Mouse (Mus musculus) stomach, embryonic 15.5 days (tissue): ENCODE measurements around the gene Mfap3. TPM values are rescaled to one million over a fixed set of nuclear protein-coding genes. Genes with fewer than 3 reads are reported as not detected.
"Not testable (repeated sequence)": the region's sequence is repeated elsewhere in the genome, so short reads cannot be mapped to it uniquely, and the experiment has no call there.

Experiments used
- ATAC-seq: fragments of 200-750 bp; cut with Nextera tagmentation; 2 replicates; pipeline ENCODE4 v1.8.0; 2017; ENCODE audit warnings: low read depth, moderate number of reproducible peaks, moderate TSS enrichment; ENCODE audit not compliant: insufficient read depth, low FRiP score
- H3K27ac ChIP-seq: fragments of 300-500 bp; sonication (generic); 2 replicates; pipeline ENCODE4 v1.5.1; 2015; ENCODE audit warnings: mild to moderate bottlenecking, inconsistent platforms
- H3K27me3 ChIP-seq: fragments of 300-500 bp; sonication (generic); replicated peaks from 2 replicates; pipeline ENCODE4 v1.6.1; 2015; ENCODE audit warnings: inconsistent platforms
- H3K36me3 ChIP-seq: fragments of 300-500 bp; sonication (generic); 2 replicates; pipeline ENCODE4 v1.6.1; 2015; ENCODE audit warnings: inconsistent platforms
- H3K4me1 ChIP-seq: fragments of 300-500 bp; sonication (generic); 2 replicates; pipeline ENCODE4 v1.6.1; 2015; ENCODE audit warnings: inconsistent platforms
- H3K4me2 ChIP-seq: fragments of 300-500 bp; sonication (generic); 2 replicates; pipeline ENCODE4 v1.6.1; 2015; ENCODE audit warnings: mild to moderate bottlenecking, inconsistent platforms
- H3K4me3 ChIP-seq: fragments of 300-500 bp; sonication (generic); replicated peaks from 2 replicates; pipeline ENCODE4 v1.5.1; 2015; ENCODE audit warnings: inconsistent platforms
- H3K9ac ChIP-seq: fragments of 300-500 bp; sonication (generic); 2 replicates; pipeline ENCODE4 v1.6.1; 2015; ENCODE audit warnings: inconsistent platforms
- H3K9me3 ChIP-seq: fragments of 300-500 bp; sonication (generic); 2 replicates; pipeline ENCODE4 v1.6.1; 2016; ENCODE audit warnings: inconsistent platforms
- WGBS: fragments of 180-500 bp; shearing (Covaris S2); methylation state at CpG from one replicate; pipeline ENCODE4 v1.1.7; 2015; 5-methylcytosine and 5-hydroxymethylcytosine counted together
- polyA plus RNA-seq: library from polyadenylated mRNA; unstranded; fragments of >200 nt; fragmentation: Nextera tagmentation; extraction: Ambion mirVana; gene quantifications from 2 replicates; pipeline ENCODE4 v1.2.1, GENCODE M21; 2015

Mfap3 gene
- polyA plus RNA-seq, 1 experiment from 2014 or later, result 42.7 TPM

DNA sequence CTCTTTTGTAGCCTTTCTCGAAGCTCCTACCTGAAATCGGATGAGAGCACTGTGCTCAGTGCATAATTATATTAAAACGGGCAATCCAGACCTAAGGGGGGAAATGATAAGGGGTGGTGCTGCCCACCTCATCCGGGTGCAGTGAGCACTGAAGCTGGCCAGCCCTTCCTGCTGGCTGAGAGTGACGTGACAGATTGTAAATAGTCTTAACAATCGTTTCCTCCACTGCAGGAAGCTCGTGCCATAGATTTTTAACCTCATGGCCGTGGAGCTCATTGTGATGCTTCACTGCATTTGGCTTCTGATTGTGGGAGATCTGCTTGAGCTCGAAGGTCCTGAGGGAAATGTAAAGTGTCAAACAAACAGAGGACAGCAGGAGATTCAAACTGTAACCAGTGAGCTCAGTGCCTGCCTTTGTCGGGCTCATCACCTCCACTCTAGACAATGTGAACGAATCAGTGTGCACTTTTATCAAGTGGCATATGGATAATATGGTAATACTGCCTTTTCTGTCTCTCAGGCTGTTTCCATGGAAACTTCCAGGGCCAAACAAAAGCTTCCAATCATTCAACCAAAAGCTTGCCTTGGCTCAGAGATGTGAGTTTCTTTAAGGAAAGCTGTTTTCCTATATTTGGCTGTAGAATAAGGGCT lies 13.0 kb downstream of the Mfap3 start:
- Histone ChIP-seq H3K4me2 (no peak overlapping the region), H3K27me3 (no peaks in the 10 kb centered on the region), H3K27ac (peak overlapping the region; percentile 2; the same call in 1 of the 2 replicates), H3K4me1 (no peaks in the 10 kb centered on the region), H3K36me3 (peaks cover 17% of the 10 kb centered on the region), H3K9me3 (no peaks in the 10 kb centered on the region), H3K4me3 (no peak overlapping the region), H3K9ac (no peak overlapping the region)
- no peak for ATAC-seq
- 53% methylated on average over 11 of the region's 11 CpGs for WGBS

DNA sequence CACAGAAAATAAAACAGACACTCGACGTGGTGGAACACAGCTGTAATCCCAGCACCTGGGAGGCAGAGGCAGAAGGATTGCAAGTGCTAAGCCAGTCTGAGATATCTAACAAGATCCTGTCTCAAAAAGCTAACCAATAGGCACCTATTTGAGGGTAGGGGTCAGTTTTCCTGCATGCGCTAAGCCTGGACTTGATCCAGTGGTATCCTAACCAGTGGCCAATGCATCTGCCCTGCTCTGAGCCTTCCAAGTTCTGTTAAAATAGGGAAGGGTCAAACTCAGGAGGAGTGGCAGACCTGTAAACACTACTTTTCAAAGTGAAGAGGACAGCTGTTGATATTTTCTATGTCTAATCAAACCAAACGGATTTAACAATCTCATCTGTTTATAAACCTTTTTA lies 13.8 kb downstream of the Mfap3 start:
- H3K27ac ChIP-seq, result no peak overlapping the region
- H3K4me3 ChIP-seq, result no peak overlapping the region
- no peak overlapping the region for H3K9ac ChIP-seq
- no peaks in the 10 kb centered on the region for H3K4me1 ChIP-seq
- no peaks in the 10 kb centered on the region for H3K9me3 ChIP-seq
- ATAC-seq, result no peak
- WGBS, result 80% methylated on average over 4 of the region's 4 CpGs
- H3K4me2 ChIP-seq, result no peak overlapping the region
- H3K36me3 ChIP-seq, result peaks cover 17% of the 10 kb centered on the region
- H3K27me3 ChIP-seq, result no peaks in the 10 kb centered on the region

DNA sequence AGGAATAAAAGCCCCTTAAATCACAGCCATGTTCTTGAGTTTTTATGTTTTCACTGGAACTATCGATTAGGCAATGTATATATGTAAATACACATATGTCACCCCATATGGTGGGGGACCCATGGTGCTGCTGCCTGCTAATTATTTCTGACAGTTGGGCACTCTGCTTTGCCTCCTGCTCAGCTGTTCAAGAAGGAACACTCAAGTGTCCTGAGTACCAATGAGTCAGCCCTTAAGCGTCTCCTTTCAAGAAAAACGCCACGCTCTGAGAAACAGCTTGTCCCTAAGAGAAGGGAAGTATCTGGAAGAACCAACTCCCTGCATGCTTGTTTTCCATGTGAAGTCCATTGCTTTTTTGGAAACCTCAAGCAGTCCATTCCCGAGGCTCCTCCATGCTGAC lies 17.4 kb downstream of the Mfap3 start:
- 93% methylated on average over 5 of the region's 5 CpGs for WGBS
- ATAC-seq, result no peak
- no peak overlapping the region for H3K9ac ChIP-seq

DNA sequence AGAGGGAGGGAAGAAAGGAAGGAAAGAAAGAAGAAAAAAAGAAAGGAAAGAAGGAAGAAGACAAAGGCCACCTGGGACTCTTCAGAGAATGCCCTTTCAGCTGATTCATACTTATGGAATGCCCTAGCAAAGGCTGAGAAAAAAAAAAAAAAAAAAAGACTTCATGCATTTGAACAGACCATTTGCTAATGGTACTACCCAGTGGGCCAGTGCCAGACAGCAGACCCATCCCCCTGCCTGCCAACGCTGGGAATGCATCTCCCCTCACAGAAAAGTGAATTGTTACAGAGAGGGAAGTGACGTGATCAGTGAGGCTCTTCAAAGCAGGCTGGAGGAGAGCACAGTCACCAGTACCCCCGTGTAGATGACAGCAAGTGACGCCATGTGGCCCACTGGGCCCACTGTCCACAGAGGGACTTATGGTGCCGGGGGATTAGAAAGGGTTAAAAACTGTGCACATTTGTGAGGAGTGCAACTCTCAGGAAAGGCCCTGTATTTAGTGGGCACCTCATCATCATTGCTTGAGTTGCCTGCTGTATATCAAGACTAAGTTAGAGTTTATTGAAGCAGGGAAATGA lies 21.5 kb downstream of the Mfap3 start:
- Histone ChIP-seq H3K4me3 (no peak overlapping the region), H3K27me3 (no peaks in the 10 kb centered on the region), H3K27ac (no peak overlapping the region), H3K9ac (no peak overlapping the region), H3K36me3 (no peaks in the 10 kb centered on the region), H3K9me3 (no peaks in the 10 kb centered on the region), H3K4me2 (no peak overlapping the region), H3K4me1 (no peaks in the 10 kb centered on the region)
- no peak for ATAC-seq
- WGBS, result 76% methylated on average over 5 of the region's 5 CpGs

More for the DNA sequence above, 17.4 kb downstream of the Mfap3 start:
- Histone ChIP-seq H3K27ac (no peak overlapping the region), H3K4me1 (no peaks in the 10 kb centered on the region), H3K27me3 (no peaks in the 10 kb centered on the region), H3K36me3 (no peaks in the 10 kb centered on the region), H3K4me3 (no peak overlapping the region), H3K4me2 (no peak overlapping the region), H3K9me3 (no peaks in the 10 kb centered on the region)

DNA sequence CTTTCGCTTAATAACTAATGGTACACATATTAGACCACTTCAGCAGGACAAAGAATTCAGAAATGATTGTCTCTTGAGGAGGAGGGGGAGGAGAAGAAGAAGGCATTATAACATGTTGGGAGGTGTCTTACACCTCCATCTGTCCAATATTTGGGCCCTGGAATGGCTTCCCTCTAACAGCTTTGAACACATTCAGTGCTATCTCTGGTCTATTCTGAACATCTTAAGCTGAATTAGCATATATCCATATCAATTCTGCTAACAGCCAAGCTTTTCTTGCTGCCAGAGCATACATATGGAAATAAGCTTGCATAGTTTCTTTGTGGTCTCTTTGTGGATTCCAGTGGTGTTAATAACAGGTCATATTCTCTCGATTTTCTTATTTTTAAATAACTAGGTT lies 22.2 kb downstream of the Mfap3 start:
- no peak for ATAC-seq
- H3K4me1 ChIP-seq, result no peaks in the 10 kb centered on the region
- H3K27ac ChIP-seq, result no peak overlapping the region
- no peak overlapping the region for H3K4me2 ChIP-seq
- 87% methylated on average over 2 of the region's 2 CpGs for WGBS
- H3K9me3 ChIP-seq, result no peaks in the 10 kb centered on the region
- H3K36me3 ChIP-seq, result no peaks in the 10 kb centered on the region
- H3K27me3 ChIP-seq, result no peaks in the 10 kb centered on the region
- no peak overlapping the region for H3K4me3 ChIP-seq
- no peak overlapping the region for H3K9ac ChIP-seq

DNA sequence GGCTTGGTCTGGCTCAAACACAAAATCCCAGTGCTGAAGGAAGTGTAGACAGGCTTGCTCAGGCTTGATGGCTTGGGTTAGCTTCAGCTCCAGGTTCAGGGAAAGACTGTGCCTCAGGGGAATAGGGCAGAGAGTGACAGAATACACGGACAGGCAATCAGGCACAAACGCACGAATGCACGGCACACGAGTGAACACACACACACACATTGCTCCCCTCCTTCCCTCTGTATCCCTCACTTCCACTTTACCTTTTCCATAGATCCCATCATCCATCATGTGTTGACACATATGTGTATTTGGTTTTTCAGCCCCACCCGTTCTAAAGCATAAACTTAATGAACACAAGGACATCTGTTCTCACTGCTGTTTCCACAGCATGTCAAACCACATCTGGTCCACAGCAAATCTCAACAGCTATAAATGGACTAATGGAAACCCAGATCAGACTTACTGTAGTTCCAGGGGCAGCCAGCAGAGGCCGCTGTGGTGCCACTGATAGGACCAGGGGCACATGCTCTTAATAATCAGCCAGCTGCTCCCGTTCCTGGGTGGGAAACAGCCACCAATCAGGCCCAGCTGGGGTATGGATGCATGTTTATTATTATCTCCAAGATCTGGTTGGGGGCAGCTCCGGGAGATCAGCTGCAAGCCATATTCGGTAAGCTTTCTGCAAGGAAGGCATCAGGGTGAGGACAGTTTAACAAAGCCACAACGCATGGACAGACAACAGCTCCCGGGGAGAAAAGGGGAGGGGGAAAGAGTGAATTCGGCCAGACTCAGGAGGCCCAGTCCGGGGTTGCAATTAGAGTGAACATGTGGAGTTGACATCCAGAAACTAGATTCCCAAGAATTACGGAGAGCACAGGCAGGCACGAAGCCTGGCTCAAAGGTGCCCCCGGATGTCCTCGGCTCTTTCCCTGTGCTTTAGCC lies 30.4 kb downstream of the Mfap3 start:
- Histone ChIP-seq H3K4me2 (peak overlapping the region; percentile 44), H3K27ac (peak overlapping the region; percentile 36; the same call in 1 of the 2 replicates), H3K27me3 (no peaks in the 10 kb centered on the region), H3K36me3 (no peaks in the 10 kb centered on the region), H3K4me3 (no peak overlapping the region), H3K9ac (no peak overlapping the region), H3K9me3 (no peaks in the 10 kb centered on the region), H3K4me1 (0 out of 2 replicates have a peak, but pooled peaks cover 4% of the 10 kb centered on the region)
- WGBS, result 28% methylated on average over 18 of the region's 18 CpGs
- ATAC-seq, result peak; percentile 62

DNA sequence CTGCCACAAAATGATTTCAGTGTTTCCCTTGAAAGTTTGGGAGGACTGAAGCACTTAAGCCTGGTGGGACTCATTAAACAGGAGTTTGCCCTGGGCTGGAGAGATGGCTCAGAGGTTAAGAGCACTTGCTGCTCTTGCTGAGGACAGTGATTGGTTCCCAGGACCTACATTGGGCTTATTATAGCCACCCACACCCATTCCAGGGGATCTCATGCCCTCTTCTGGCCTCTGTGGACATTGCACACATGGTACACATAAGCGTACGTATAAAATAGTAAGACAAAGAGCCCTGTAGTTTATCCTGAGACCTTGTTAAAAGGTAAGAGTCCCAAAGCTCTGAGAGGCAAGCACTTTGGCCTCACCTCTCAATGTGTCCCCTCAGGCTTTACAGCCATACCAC lies 31.8 kb downstream of the Mfap3 start:
- no peak overlapping the region for H3K27ac ChIP-seq
- no peak for ATAC-seq
- H3K4me3 ChIP-seq, result no peak overlapping the region
- no peak overlapping the region for H3K9ac ChIP-seq
- 0 out of 2 replicates have a peak, but pooled peaks cover 4% of the 10 kb centered on the region for H3K4me1 ChIP-seq
- no peak overlapping the region for H3K4me2 ChIP-seq
- H3K9me3 ChIP-seq, result no peaks in the 10 kb centered on the region
- H3K27me3 ChIP-seq, result no peaks in the 10 kb centered on the region
- H3K36me3 ChIP-seq, result no peaks in the 10 kb centered on the region
- whole genome bisulfite sequencing, result 96% methylated on average over 2 of the region's 2 CpGs

DNA sequence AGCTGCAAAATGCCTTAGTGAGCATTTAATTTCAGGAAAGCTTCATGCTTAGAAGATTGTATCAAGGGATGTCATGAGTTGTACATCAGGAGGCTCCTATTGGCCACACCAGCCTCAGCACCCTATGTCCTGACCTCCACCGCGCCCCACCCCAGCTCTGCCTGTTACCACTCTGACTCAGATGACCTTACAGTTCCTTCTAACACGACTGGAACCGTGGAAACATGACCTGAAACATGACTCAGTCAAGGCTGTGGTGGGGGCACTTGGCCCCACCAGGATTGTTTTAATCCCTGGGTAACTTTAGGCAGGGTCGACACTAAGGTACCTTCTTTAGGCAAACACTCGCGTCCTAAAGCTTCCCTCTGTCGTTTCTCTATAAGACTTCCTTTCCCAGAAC lies 32.6 kb downstream of the Mfap3 start:
- WGBS, result 74% methylated on average over 8 of the region's 8 CpGs
- no peaks in the 10 kb centered on the region for H3K36me3 ChIP-seq
- no peak overlapping the region for H3K9ac ChIP-seq
- no peak overlapping the region for H3K27ac ChIP-seq
- H3K4me1 ChIP-seq, result 0 out of 2 replicates have a peak, but pooled peaks cover 4% of the 10 kb centered on the region
- ATAC-seq, result no peak
- H3K4me3 ChIP-seq, result no peak overlapping the region
- no peaks in the 10 kb centered on the region for H3K27me3 ChIP-seq
- no peaks in the 10 kb centered on the region for H3K9me3 ChIP-seq
- H3K4me2 ChIP-seq, result no peak overlapping the region

DNA sequence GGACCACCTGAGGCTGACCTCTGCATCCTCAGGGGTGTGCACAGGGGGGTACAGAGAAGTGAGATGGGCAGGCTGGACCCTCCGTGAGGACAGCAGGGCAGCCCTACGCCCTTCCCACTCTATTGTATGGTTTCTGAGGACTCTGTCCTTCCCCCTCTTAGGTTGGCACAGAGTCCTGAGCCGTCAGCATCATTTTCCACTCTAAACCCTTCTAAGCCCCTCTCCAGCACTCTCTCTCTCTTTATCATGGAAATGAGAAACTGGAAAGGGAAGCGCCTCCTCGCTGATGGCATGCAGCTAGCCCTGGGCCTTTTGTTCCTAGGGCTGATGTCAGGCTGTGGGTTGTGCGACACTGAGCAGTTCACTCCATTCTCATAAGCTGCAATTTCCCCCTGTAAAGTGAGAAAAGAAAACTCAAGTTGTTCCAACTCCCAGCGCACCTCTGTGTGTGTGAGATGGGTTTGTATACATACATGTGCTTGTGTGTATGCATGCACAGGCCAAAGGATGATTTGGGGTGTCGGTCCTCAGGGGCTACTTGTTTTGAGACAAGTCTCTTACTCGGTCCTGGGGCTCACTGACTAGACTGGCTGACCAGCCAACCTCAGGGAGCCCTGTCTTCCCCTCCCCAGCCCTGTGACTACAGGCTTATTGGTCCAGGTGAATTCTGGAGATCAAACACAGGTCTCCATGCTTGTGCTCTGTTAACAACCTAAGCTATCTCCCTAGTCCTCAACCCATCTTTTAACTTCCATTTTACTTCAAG lies 34.7 kb downstream of the Mfap3 start:
- no peak overlapping the region for H3K4me2 ChIP-seq
- ATAC-seq, result no peak
- no peak overlapping the region for H3K27ac ChIP-seq
- H3K27me3 ChIP-seq, result no peaks in the 10 kb centered on the region
- no peaks in the 10 kb centered on the region for H3K9me3 ChIP-seq
- no peak overlapping the region for H3K4me3 ChIP-seq
- no peaks in the 10 kb centered on the region for H3K36me3 ChIP-seq
- H3K9ac ChIP-seq, result no peak overlapping the region
- H3K4me1 ChIP-seq, result 0 out of 2 replicates have a peak, but pooled peaks cover 4% of the 10 kb centered on the region
- 74% methylated on average over 9 of the region's 9 CpGs for WGBS

DNA sequence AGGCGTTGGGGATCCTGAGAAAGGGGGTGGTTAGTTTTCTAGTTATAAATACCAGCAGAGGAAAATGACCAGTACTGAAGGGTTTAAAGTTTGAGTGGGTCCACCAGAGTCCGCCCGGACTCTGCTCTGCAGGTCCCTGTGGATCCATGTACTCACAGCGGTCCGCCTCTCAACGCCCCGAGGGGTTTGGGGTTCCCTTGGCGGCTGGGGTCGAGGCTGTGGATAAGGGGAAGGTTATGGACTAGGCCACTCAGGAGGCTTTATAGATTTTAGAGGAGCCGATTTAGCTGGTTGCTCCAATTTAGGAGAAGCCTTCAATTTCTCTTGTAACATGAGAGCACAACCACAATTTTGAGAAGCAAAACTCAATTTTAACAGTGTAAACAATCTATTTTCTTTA lies 39.5 kb downstream of the Mfap3 start:
- H3K9me3 ChIP-seq, H3K27ac ChIP-seq, H3K36me3 ChIP-seq, H3K4me3 ChIP-seq, H3K27me3 ChIP-seq, H3K4me2 ChIP-seq, H3K4me1 ChIP-seq, H3K9ac ChIP-seq, ATAC-seq: not testable (repeated sequence)
- WGBS, result 88% methylated on average over 10 of the region's 10 CpGs

DNA sequence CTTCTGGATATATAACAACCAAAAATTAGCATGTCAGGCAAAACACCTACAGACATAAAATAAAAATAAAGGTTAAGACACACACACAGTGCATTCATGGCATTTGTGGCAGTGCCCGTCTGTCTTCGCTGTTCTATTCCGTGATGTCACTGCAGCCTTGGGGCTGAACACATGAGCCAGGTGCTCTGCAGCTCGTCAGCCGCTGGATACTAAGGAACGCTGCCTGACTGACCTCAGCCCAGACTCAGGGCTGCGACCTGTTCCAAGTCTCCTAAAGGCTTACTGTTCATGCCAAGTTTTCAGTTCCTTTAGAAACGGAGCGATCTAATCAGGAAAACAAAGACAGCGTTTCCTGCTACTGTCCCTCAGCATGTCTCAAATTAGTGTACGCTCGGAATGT lies 46.1 kb downstream of the Mfap3 start:
- no peak for ATAC-seq

More for the DNA sequence above, 46.1 kb downstream of the Mfap3 start:
- Histone ChIP-seq H3K4me1 (no peaks in the 10 kb centered on the region), H3K27ac (no peak overlapping the region), H3K9me3 (no peaks in the 10 kb centered on the region), H3K9ac (no peak overlapping the region), H3K27me3 (no peaks in the 10 kb centered on the region), H3K36me3 (no peaks in the 10 kb centered on the region), H3K4me3 (no peak overlapping the region), H3K4me2 (no peak overlapping the region)
- whole genome bisulfite sequencing, result 60% methylated on average over 12 of the region's 12 CpGs
